Mouse (Mus musculus): ENCODE measurements around the gene Sde2. TPM values are rescaled to one million over a fixed set of nuclear protein-coding genes. Genes with fewer than 3 reads are reported as not detected.

The Sde2 gene
- polyA plus RNA-seq (2015; fragmentation: Nextera tagmentation; extraction: Ambion mirVana): 31.5 and 31.7 TPM in 2 replicates

GRCm38 (mm10) chr1:180850316-180851270 lies at the start of gene Sde2:
Gene Sde2, plus strand, starts transcription at chr1:180851127.
- ATAC-seq: peak; percentile 99
- H3K9me3 ChIP-seq: no peaks in the 10 kb centered on the region
- peaks cover 29% of the 10 kb centered on the region for H3K4me1 ChIP-seq (replicated peaks)
- peak within 1 kb of the TSS; percentile 82 for H3K4me2 ChIP-seq (replicated peaks)
- no peaks in the 10 kb centered on the region for H3K27me3 ChIP-seq (replicated peaks)
- peak within 1 kb of the TSS; percentile 99 for H3K27ac ChIP-seq
- H3K36me3 ChIP-seq: peaks cover 2% of the 10 kb centered on the region; the same call in 1 of the 2 replicates
- H3K9ac ChIP-seq: peak within 1 kb of the TSS; percentile 62
- peak within 1 kb of the TSS; percentile 64 for H3K4me3 ChIP-seq (replicated peaks)
- WGBS: under 1% methylated on average over 77 of the region's 77 CpGs

- 77% methylated on average over 3 of the region's 3 CpGs for WGBS
- Histone ChIP-seq H3K27me3 (replicated peaks) (no peaks in the 10 kb centered on the region), H3K4me2 (replicated peaks) (no peak overlapping the region), H3K36me3 (peaks cover 31% of the 10 kb centered on the region), H3K9me3 (no peaks in the 10 kb centered on the region), H3K9ac (no peak overlapping the region), H3K4me1 (replicated peaks) (no peaks in the 10 kb centered on the region), H3K27ac (no peak overlapping the region), H3K4me3 (replicated peaks) (no peak overlapping the region)
- no peak for ATAC-seq
These were observed 49.4 kb upstream of the Sde2 start for GRCm38 (mm10) chr1:180801466-180801994.

GRCm38 (mm10) chr1:180803881-180804280 lies 47.0 kb upstream of the Sde2 start:
- 94% methylated on average over 6 of the region's 6 CpGs for WGBS
- ATAC-seq: no peak

GRCm38 (mm10) chr1:180808831-180809230 lies 42.1 kb upstream of the Sde2 start:
- Histone ChIP-seq H3K4me1 (replicated peaks) (peaks cover 5% of the 10 kb centered on the region), H3K27me3 (replicated peaks) (no peaks in the 10 kb centered on the region), H3K4me2 (replicated peaks) (no peak overlapping the region), H3K27ac (no peak overlapping the region), H3K36me3 (peaks cover 43% of the 10 kb centered on the region), H3K9me3 (no peaks in the 10 kb centered on the region), H3K4me3 (replicated peaks) (no peak overlapping the region), H3K9ac (no peak overlapping the region)
- WGBS: 84% methylated on average over 5 of the region's 5 CpGs
- no peak for ATAC-seq

More at GRCm38 (mm10) chr1:180803881-180804280, 47.0 kb upstream of the Sde2 start:
- H3K9me3 ChIP-seq: no peaks in the 10 kb centered on the region
- no peak overlapping the region for H3K4me2 ChIP-seq (replicated peaks)
- H3K27ac ChIP-seq: no peak overlapping the region
- no peaks in the 10 kb centered on the region for H3K27me3 ChIP-seq (replicated peaks)
- H3K36me3 ChIP-seq: peaks cover 47% of the 10 kb centered on the region
- H3K4me3 ChIP-seq (replicated peaks): no peak overlapping the region
- peaks cover 1% of the 10 kb centered on the region; the same call in 1 of the 2 replicates for H3K4me1 ChIP-seq (replicated peaks)
- H3K9ac ChIP-seq: no peak overlapping the region

- H3K27me3 ChIP-seq (replicated peaks): no peaks in the 10 kb centered on the region
- no peaks in the 10 kb centered on the region for H3K9me3 ChIP-seq
- H3K27ac ChIP-seq: no peak overlapping the region
- ATAC-seq: no peak
- peak overlapping the region; percentile 96 for H3K4me3 ChIP-seq (replicated peaks)
- no peak overlapping the region for H3K9ac ChIP-seq
- peaks cover 26% of the 10 kb centered on the region for H3K36me3 ChIP-seq
- H3K4me2 ChIP-seq (replicated peaks): peak overlapping the region; percentile 50
- WGBS: 65% methylated on average over 7 of the region's 7 CpGs
- H3K4me1 ChIP-seq (replicated peaks): peaks cover 5% of the 10 kb centered on the region
These were observed 40.0 kb upstream of the Sde2 start for GRCm38 (mm10) chr1:180810976-180811375.

GRCm38 (mm10) chr1:180811596-180812462 lies 39.1 kb upstream of the Sde2 start:
- H3K4me1 ChIP-seq (replicated peaks): peaks cover 5% of the 10 kb centered on the region
- peak overlapping the region; percentile 50 for H3K4me2 ChIP-seq (replicated peaks)
- peak overlapping the region; percentile 100 for H3K27ac ChIP-seq
- peak overlapping the region; percentile 100 for H3K9ac ChIP-seq
- WGBS: 1% methylated on average over 27 of the region's 27 CpGs
- no peaks in the 10 kb centered on the region for H3K27me3 ChIP-seq (replicated peaks)
- H3K9me3 ChIP-seq: no peaks in the 10 kb centered on the region
- H3K36me3 ChIP-seq: peaks cover 18% of the 10 kb centered on the region
- no peak for ATAC-seq
- H3K4me3 ChIP-seq (replicated peaks): peak overlapping the region; percentile 96

- peak; percentile 52 for ATAC-seq
- H3K9ac ChIP-seq: peak overlapping the region; percentile 100
- H3K4me2 ChIP-seq (replicated peaks): peak overlapping the region; percentile 50
- H3K4me1 ChIP-seq (replicated peaks): peaks cover 5% of the 10 kb centered on the region
- no peaks in the 10 kb centered on the region for H3K9me3 ChIP-seq
- peak overlapping the region; percentile 96 for H3K4me3 ChIP-seq (replicated peaks)
- WGBS: under 1% methylated on average over 71 of the region's 71 CpGs
- peak overlapping the region; percentile 100 for H3K27ac ChIP-seq
- H3K36me3 ChIP-seq: peaks cover 10% of the 10 kb centered on the region; the same call in 1 of the 2 replicates
- H3K27me3 ChIP-seq (replicated peaks): no peaks in the 10 kb centered on the region
These were observed 38.2 kb upstream of the Sde2 start for GRCm38 (mm10) chr1:180812463-180813408.

- ATAC-seq: peak; percentile 96
- Histone ChIP-seq H3K27ac (peak overlapping the region; percentile 100), H3K27me3 (replicated peaks) (no peaks in the 10 kb centered on the region), H3K4me2 (replicated peaks) (peak overlapping the region; percentile 67), H3K9me3 (no peaks in the 10 kb centered on the region), H3K4me1 (replicated peaks) (peaks cover 5% of the 10 kb centered on the region), H3K4me3 (replicated peaks) (peak overlapping the region; percentile 96), H3K36me3 (0 out of 2 replicates have a peak, but pooled peaks cover 6% of the 10 kb centered on the region), H3K9ac (peak overlapping the region; percentile 100)
- under 1% methylated on average over 47 of the region's 65 CpGs for WGBS
These were observed 37.5 kb upstream of the Sde2 start for GRCm38 (mm10) chr1:180813409-180813884.

GRCm38 (mm10) chr1:180813885-180814740 lies 36.8 kb upstream of the Sde2 start, which contains the start of gene H3f3a:
Gene H3f3a, minus strand, starts transcription at chr1:180813943.
- H3K27ac ChIP-seq: peak within 1 kb of the TSS; percentile 100
- H3K9ac ChIP-seq: peak within 1 kb of the TSS; percentile 100
- peak; percentile 83 for ATAC-seq
- peaks cover 3% of the 10 kb centered on the region; the same call in 1 of the 2 replicates for H3K4me1 ChIP-seq (replicated peaks)
- H3K4me3 ChIP-seq (replicated peaks): peak within 1 kb of the TSS; percentile 96
- H3K4me2 ChIP-seq (replicated peaks): peak within 1 kb of the TSS; percentile 67
- 0 out of 2 replicates have a peak, but pooled peaks cover 2% of the 10 kb centered on the region for H3K36me3 ChIP-seq
- no peaks in the 10 kb centered on the region for H3K27me3 ChIP-seq (replicated peaks)
- H3K9me3 ChIP-seq: no peaks in the 10 kb centered on the region
- WGBS: 3% methylated on average over 53 of the region's 69 CpGs

- 81% methylated on average over 12 of the region's 12 CpGs for WGBS
- Histone ChIP-seq H3K27me3 (replicated peaks) (no peaks in the 10 kb centered on the region), H3K27ac (no peak overlapping the region), H3K9me3 (no peaks in the 10 kb centered on the region), H3K4me3 (replicated peaks) (no peak overlapping the region), H3K9ac (no peak overlapping the region), H3K4me1 (replicated peaks) (peaks cover under 1% of the 10 kb centered on the region; the same call in 1 of the 2 replicates), H3K36me3 (no peaks in the 10 kb centered on the region), H3K4me2 (replicated peaks) (no peak overlapping the region)
- ATAC-seq: no peak
These were observed 35.4 kb upstream of the Sde2 start for GRCm38 (mm10) chr1:180815371-180816024.
